Mouse (Mus musculus) cerebellum, adult (tissue): ENCODE measurements around the gene Rhbg.

Experiments used
- ATAC-seq: cut with Nextera tagmentation; 2 replicates; pipeline ENCODE4 v1.9.2; 2017; ENCODE audit warnings: mild to moderate bottlenecking, moderate library complexity, mixed read lengths; ENCODE audit not compliant: insufficient number of reproducible peaks, low FRiP score, low TSS enrichment

Gene Rhbg

GRCm38 (mm10) chr3:88210918-88211317 is 43.6 kb downstream of the Rhbg start:
- no peak for ATAC-seq

GRCm38 (mm10) chr3:88210121-88210520 is 44.4 kb downstream of the Rhbg start:
- ATAC-seq: no peak

- ATAC-seq: no peak
Measured at GRCm38 (mm10) chr3:88209306-88209705, 45.2 kb downstream of the Rhbg start.

GRCm38 (mm10) chr3:88208226-88208720 is 46.2 kb downstream of the Rhbg start:
- no peak for ATAC-seq

GRCm38 (mm10) chr3:88207451-88208100 is 46.9 kb downstream of the Rhbg start:
- no peak for ATAC-seq

- ATAC-seq: peak; percentile 50; the same call in 1 of the 2 replicates
Measured at GRCm38 (mm10) chr3:88206901-88207371, 47.6 kb downstream of the Rhbg start.

GRCm38 (mm10) chr3:88206500-88206899 is 48.0 kb downstream of the Rhbg start:
- no peak for ATAC-seq

GRCm38 (mm10) chr3:88205563-88206491 is 48.7 kb downstream of the Rhbg start:
- no peak for ATAC-seq

- ATAC-seq: no peak
Measured at GRCm38 (mm10) chr3:88205176-88205562, 49.3 kb downstream of the Rhbg start.

GRCm38 (mm10) chr3:88204751-88205150 is 49.8 kb downstream of the Rhbg start:
- ATAC-seq: no peak

- ATAC-seq: no peak
Measured at GRCm38 (mm10) chr3:88203999-88204700, 50.4 kb downstream of the Rhbg start.

- no peak for ATAC-seq
Measured at GRCm38 (mm10) chr3:88203456-88203855, 51.1 kb downstream of the Rhbg start.

- ATAC-seq: no peak
Measured at GRCm38 (mm10) chr3:88202986-88203385, 51.5 kb downstream of the Rhbg start.

GRCm38 (mm10) chr3:88201640-88202039 is 52.9 kb downstream of the Rhbg start:
- ATAC-seq: no peak

- ATAC-seq: peak; percentile 32; the same call in 1 of the 2 replicates
Measured at GRCm38 (mm10) chr3:88200972-88201330, 53.6 kb downstream of the Rhbg start.

GRCm38 (mm10) chr3:88200161-88200971 is 54.1 kb downstream of the Rhbg start:
- peak; percentile 13; the same call in 1 of the 2 replicates for ATAC-seq

GRCm38 (mm10) chr3:88199541-88200110 is 54.9 kb downstream of the Rhbg start:
- no peak for ATAC-seq

- ATAC-seq: no peak
Measured at GRCm38 (mm10) chr3:88198505-88199020, 55.9 kb downstream of the Rhbg start.
